Mouse (Mus musculus): ENCODE results near the gene Gpn2. TPM values are rescaled to one million over a fixed set of nuclear protein-coding genes. Genes with fewer than 3 reads are reported as not detected.

Gpn2 gene
- polyA plus RNA-seq, 1 experiment from 2014 or later, result 24.9 TPM

DNA sequence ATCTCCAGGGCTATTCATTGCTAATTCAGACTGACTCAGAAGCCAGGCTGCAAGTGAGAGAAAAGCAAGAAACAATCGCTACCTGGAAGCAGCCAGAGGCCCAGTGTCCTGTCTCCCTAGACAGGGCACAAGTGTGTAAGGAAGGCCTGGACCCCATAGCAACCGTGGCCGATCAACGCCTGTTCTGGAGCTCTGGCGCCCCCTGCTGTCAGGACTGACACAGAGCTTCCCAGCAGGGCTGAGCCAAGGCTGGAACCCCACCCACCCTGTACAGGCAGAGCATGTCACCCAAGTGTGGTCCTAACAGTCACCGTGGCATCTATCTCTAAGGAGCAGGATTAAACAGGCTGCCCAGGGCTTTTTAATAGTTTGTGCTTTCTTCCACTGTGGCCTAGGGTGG lies 25.6 kb downstream of the Gpn2 start:
- peaks cover 68% of the 10 kb centered on the region for H3K36me3 ChIP-seq
- H3K27me3 ChIP-seq, result no peaks in the 10 kb centered on the region
- 17% methylated on average over 6 of the region's 6 CpGs for WGBS
- no peaks in the 10 kb centered on the region for H3K9me3 ChIP-seq (replicated peaks)
- H3K27ac ChIP-seq (replicated peaks), result no peak overlapping the region
- H3K9ac ChIP-seq, result no peak overlapping the region
- no peak for ATAC-seq (ENCODE audit: insufficient number of reproducible peaks, low FRiP score, low TSS enrichment, low read depth)
- H3K4me3 ChIP-seq (replicated peaks), result no peak overlapping the region
- peaks cover 20% of the 10 kb centered on the region for H3K4me1 ChIP-seq
- no peak overlapping the region for H3K4me2 ChIP-seq (replicated peaks)

GRCm38 (mm10) chr4:133611815-133612214 lies 27.7 kb downstream of the Gpn2 start:
- Histone ChIP-seq H3K9me3 (replicated peaks) (no peaks in the 10 kb centered on the region), H3K9ac (no peak overlapping the region), H3K4me3 (replicated peaks) (no peak overlapping the region), H3K4me2 (replicated peaks) (no peak overlapping the region), H3K27me3 (no peaks in the 10 kb centered on the region), H3K4me1 (peaks cover 5% of the 10 kb centered on the region; the same call in 1 of the 2 replicates), H3K36me3 (peaks cover 57% of the 10 kb centered on the region), H3K27ac (replicated peaks) (no peak overlapping the region)
- WGBS, result 95% methylated on average over 5 of the region's 5 CpGs
- ATAC-seq (ENCODE audit: insufficient number of reproducible peaks, low FRiP score, low TSS enrichment, low read depth), result no peak

DNA sequence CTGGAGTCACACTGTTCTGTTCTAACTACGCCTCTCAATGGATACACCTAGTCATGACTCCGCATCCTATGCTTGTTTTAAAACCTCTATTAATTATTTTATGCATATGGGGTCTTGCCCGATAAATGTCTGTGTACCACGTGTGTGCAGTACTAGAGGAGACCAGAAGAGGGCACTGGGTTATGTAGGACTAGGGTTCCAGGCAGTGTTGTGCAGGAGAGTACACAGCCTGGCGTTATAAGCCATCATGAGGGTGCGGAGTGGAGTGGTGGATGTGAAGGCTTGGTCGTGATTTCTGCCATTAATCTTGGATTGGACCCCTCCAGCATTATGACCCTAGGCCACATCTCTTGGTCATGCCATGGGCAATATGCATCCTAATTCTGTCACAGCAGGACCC lies 28.3 kb downstream of the Gpn2 start:
- no peak overlapping the region for H3K27ac ChIP-seq (replicated peaks)
- H3K36me3 ChIP-seq, result peaks cover 54% of the 10 kb centered on the region

GRCm38 (mm10) chr4:133613026-133613425 lies 28.9 kb downstream of the Gpn2 start:
- H3K9me3 ChIP-seq (replicated peaks), result no peaks in the 10 kb centered on the region
- no peak overlapping the region for H3K4me2 ChIP-seq (replicated peaks)
- no peaks in the 10 kb centered on the region for H3K27me3 ChIP-seq
- H3K27ac ChIP-seq (replicated peaks), result no peak overlapping the region
- no peaks in the 10 kb centered on the region for H3K4me1 ChIP-seq
- peaks cover 53% of the 10 kb centered on the region for H3K36me3 ChIP-seq
- H3K4me3 ChIP-seq (replicated peaks), result no peak overlapping the region
- 92% methylated on average over 8 of the region's 8 CpGs for WGBS
- H3K9ac ChIP-seq, result no peak overlapping the region
- ATAC-seq (ENCODE audit: insufficient number of reproducible peaks, low FRiP score, low TSS enrichment, low read depth), result no peak

More for the DNA sequence above, 28.3 kb downstream of the Gpn2 start:
- WGBS, result 93% methylated on average over 7 of the region's 7 CpGs
- no peaks in the 10 kb centered on the region for H3K27me3 ChIP-seq
- no peak overlapping the region for H3K4me2 ChIP-seq (replicated peaks)
- ATAC-seq (ENCODE audit: insufficient number of reproducible peaks, low FRiP score, low TSS enrichment, low read depth), result no peak
- no peaks in the 10 kb centered on the region for H3K9me3 ChIP-seq (replicated peaks)
- no peak overlapping the region for H3K9ac ChIP-seq
- H3K4me3 ChIP-seq (replicated peaks), result no peak overlapping the region
- no peaks in the 10 kb centered on the region for H3K4me1 ChIP-seq

DNA sequence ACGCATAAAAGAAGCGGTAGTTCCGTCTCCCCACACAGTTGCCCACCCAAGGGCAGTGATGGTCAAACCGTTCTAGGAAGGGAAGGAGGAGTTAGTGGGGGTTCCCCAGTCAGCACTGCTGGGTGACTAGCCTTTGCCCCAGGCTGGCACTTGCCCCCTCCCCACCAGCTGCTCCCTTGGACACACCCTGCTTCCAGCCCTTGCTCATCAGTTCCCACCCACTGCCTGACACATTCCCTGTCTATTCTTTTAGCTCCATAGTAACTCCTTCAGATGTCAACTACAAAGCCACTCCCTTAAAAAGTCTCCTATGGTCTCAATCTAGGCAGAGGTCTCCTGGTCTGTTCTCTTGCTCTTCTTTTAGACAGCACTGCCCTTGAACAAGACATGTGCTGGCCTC lies 29.7 kb downstream of the Gpn2 start:
- no peak for ATAC-seq (ENCODE audit: insufficient number of reproducible peaks, low FRiP score, low TSS enrichment, low read depth)
- Histone ChIP-seq H3K9ac (no peak overlapping the region), H3K4me2 (replicated peaks) (no peak overlapping the region), H3K27me3 (no peaks in the 10 kb centered on the region), H3K4me1 (no peaks in the 10 kb centered on the region), H3K36me3 (peaks cover 47% of the 10 kb centered on the region), H3K9me3 (replicated peaks) (no peaks in the 10 kb centered on the region), H3K27ac (replicated peaks) (0 out of 2 replicates have a peak overlapping the region, but pooled peaks have one; percentile 44), H3K4me3 (replicated peaks) (no peak overlapping the region)
- WGBS, result 70% methylated on average over 4 of the region's 4 CpGs

- Histone ChIP-seq H3K4me2 (replicated peaks) (no peak overlapping the region), H3K4me3 (replicated peaks) (no peak overlapping the region), H3K27me3 (no peaks in the 10 kb centered on the region), H3K9ac (no peak overlapping the region), H3K9me3 (replicated peaks) (no peaks in the 10 kb centered on the region), H3K27ac (replicated peaks) (0 out of 2 replicates have a peak overlapping the region, but pooled peaks have one; percentile 44), H3K4me1 (no peaks in the 10 kb centered on the region), H3K36me3 (peaks cover 47% of the 10 kb centered on the region)
- 0 out of 2 replicates have a peak, but pooled peaks have one; percentile 45 for ATAC-seq (ENCODE audit: insufficient number of reproducible peaks, low FRiP score, low TSS enrichment, low read depth)
- 82% methylated on average over 8 of the region's 8 CpGs for WGBS
Measured at GRCm38 (mm10) chr4:133614274-133614761, 30.2 kb downstream of the Gpn2 start.

DNA sequence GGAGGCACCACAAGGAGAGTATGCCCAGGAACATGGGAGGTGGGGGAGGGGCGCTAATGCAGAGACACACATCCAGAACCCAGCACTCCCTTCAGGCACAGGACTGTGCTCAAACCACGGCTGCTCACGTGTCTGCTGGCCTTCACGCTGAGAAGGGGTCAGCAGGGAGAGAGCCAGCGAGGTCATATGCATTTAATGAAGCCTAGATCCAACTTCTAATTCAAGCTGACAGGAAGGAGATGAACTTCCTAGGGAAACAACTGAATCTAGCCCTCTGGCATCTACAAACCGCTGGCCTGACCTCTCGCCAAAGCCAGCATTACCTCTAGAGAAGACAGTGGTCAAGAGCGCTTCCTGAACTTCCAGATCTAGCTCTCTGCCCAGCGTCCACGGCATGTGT lies 31.3 kb downstream of the Gpn2 start:
- WGBS, result 68% methylated on average over 10 of the region's 10 CpGs
- H3K9ac ChIP-seq, result no peak overlapping the region
- peaks cover 53% of the 10 kb centered on the region for H3K36me3 ChIP-seq
- no peaks in the 10 kb centered on the region for H3K9me3 ChIP-seq (replicated peaks)
- no peaks in the 10 kb centered on the region for H3K4me1 ChIP-seq
- no peak overlapping the region for H3K4me3 ChIP-seq (replicated peaks)
- H3K4me2 ChIP-seq (replicated peaks), result no peak overlapping the region
- no peak overlapping the region for H3K27ac ChIP-seq (replicated peaks)
- ATAC-seq (ENCODE audit: insufficient number of reproducible peaks, low FRiP score, low TSS enrichment, low read depth), result no peak
- H3K27me3 ChIP-seq, result no peaks in the 10 kb centered on the region

DNA sequence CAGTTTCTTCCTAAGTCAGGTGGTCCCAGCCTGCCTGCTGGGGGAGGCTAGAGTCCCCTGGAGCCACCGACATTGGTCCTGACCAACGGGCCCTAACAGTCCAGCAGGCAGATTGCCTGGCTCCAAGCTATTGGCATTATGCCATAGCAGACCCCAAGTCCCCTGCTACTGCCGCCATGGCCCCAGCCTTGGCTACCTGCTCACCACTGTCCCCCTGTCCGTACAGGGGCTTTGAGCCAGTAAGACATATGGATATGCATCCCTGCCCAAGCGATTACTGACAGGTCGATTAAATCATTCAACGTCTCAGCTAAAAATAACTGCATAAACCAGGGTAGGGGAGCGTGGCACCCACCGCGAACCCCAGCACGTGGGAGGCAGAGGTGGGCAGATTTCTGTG lies 33.8 kb downstream of the Gpn2 start:
- Histone ChIP-seq H3K9ac (no peak overlapping the region), H3K36me3 (peaks cover 44% of the 10 kb centered on the region)

GRCm38 (mm10) chr4:133619473-133620136 lies 35.4 kb downstream of the Gpn2 start:
- Histone ChIP-seq H3K9ac (no peak overlapping the region), H3K4me2 (replicated peaks) (no peak overlapping the region), H3K36me3 (peaks cover 40% of the 10 kb centered on the region), H3K27ac (replicated peaks) (no peak overlapping the region), H3K4me3 (replicated peaks) (no peak overlapping the region), H3K27me3 (no peaks in the 10 kb centered on the region), H3K9me3 (replicated peaks) (no peaks in the 10 kb centered on the region), H3K4me1 (no peaks in the 10 kb centered on the region)
- ATAC-seq (ENCODE audit: insufficient number of reproducible peaks, low FRiP score, low TSS enrichment, low read depth), result no peak
- 69% methylated on average over 4 of the region's 4 CpGs for WGBS

More for the DNA sequence above, 33.8 kb downstream of the Gpn2 start:
- no peaks in the 10 kb centered on the region for H3K4me1 ChIP-seq
- no peak for ATAC-seq (ENCODE audit: insufficient number of reproducible peaks, low FRiP score, low TSS enrichment, low read depth)
- H3K27me3 ChIP-seq, result no peaks in the 10 kb centered on the region
- no peaks in the 10 kb centered on the region for H3K9me3 ChIP-seq (replicated peaks)
- H3K4me2 ChIP-seq (replicated peaks), result no peak overlapping the region
- no peak overlapping the region for H3K4me3 ChIP-seq (replicated peaks)
- no peak overlapping the region for H3K27ac ChIP-seq (replicated peaks)
- 93% methylated on average over 11 of the region's 11 CpGs for WGBS

GRCm38 (mm10) chr4:133620668-133621067 lies 36.5 kb downstream of the Gpn2 start:
- 78% methylated on average over 8 of the region's 8 CpGs for WGBS
- H3K4me3 ChIP-seq (replicated peaks), result no peak overlapping the region
- ATAC-seq (ENCODE audit: insufficient number of reproducible peaks, low FRiP score, low TSS enrichment, low read depth), result no peak
- no peaks in the 10 kb centered on the region for H3K4me1 ChIP-seq
- no peak overlapping the region for H3K9ac ChIP-seq
- no peaks in the 10 kb centered on the region for H3K27me3 ChIP-seq
- H3K4me2 ChIP-seq (replicated peaks), result no peak overlapping the region
- peaks cover 47% of the 10 kb centered on the region for H3K36me3 ChIP-seq
- no peaks in the 10 kb centered on the region for H3K9me3 ChIP-seq (replicated peaks)
- H3K27ac ChIP-seq (replicated peaks), result no peak overlapping the region

- Histone ChIP-seq H3K9ac (no peak overlapping the region), H3K27me3 (no peaks in the 10 kb centered on the region), H3K27ac (replicated peaks) (no peak overlapping the region), H3K9me3 (replicated peaks) (no peaks in the 10 kb centered on the region), H3K36me3 (peaks cover 59% of the 10 kb centered on the region), H3K4me3 (replicated peaks) (no peak overlapping the region), H3K4me2 (replicated peaks) (no peak overlapping the region), H3K4me1 (no peaks in the 10 kb centered on the region)
- WGBS, result 82% methylated on average over 11 of the region's 11 CpGs
- no peak for ATAC-seq (ENCODE audit: insufficient number of reproducible peaks, low FRiP score, low TSS enrichment, low read depth)
Measured at GRCm38 (mm10) chr4:133622161-133622695, 38.1 kb downstream of the Gpn2 start.

GRCm38 (mm10) chr4:133624830-133625229 lies 40.7 kb downstream of the Gpn2 start:
- Histone ChIP-seq H3K4me3 (replicated peaks) (no peak overlapping the region), H3K36me3 (peaks cover 48% of the 10 kb centered on the region), H3K9me3 (replicated peaks) (no peaks in the 10 kb centered on the region), H3K9ac (no peak overlapping the region), H3K27me3 (no peaks in the 10 kb centered on the region), H3K27ac (replicated peaks) (no peak overlapping the region), H3K4me1 (no peaks in the 10 kb centered on the region), H3K4me2 (replicated peaks) (no peak overlapping the region)
- ATAC-seq (ENCODE audit: insufficient number of reproducible peaks, low FRiP score, low TSS enrichment, low read depth), result no peak
- WGBS, result 86% methylated on average over 7 of the region's 7 CpGs
